Mouse (Mus musculus): ENCODE measurements at regions not wholly inside any gene's neighbourhood (a gene's known extent, or its start where the extent isn't known, plus 50 kb on each side); places are given as distances from the start of the nearest gene placed in this dataset.

GRCm38 (mm10) chr6:104080581-104080980, 412.0 kb upstream of the Cntn6 start:
- TF ChIP-seq CTCF (IDR thresholded peaks at IDR 0.05; ENCODE audit: control insufficient read depth, insufficient read depth, insufficient read length) (no peak), CEBPB (IDR thresholded peaks at IDR 0.05; ENCODE audit: low read depth) (no peak), MYOG (IDR thresholded peaks at IDR 0.05; ENCODE audit: control insufficient read depth, extremely low read depth, insufficient read length) (no peak), USF1 (IDR thresholded peaks at IDR 0.05; ENCODE audit: low read depth) (no peak)

Data from C2C12 (cell line).